Mouse (Mus musculus): ENCODE measurements around the gene Nkx2-5. TPM values are rescaled to one million over a fixed set of nuclear protein-coding genes. Genes with fewer than 3 reads are reported as not detected.

The Nkx2-5 gene
- total RNA-seq, 2 experiments from 2014 or later: not detected

DNA sequence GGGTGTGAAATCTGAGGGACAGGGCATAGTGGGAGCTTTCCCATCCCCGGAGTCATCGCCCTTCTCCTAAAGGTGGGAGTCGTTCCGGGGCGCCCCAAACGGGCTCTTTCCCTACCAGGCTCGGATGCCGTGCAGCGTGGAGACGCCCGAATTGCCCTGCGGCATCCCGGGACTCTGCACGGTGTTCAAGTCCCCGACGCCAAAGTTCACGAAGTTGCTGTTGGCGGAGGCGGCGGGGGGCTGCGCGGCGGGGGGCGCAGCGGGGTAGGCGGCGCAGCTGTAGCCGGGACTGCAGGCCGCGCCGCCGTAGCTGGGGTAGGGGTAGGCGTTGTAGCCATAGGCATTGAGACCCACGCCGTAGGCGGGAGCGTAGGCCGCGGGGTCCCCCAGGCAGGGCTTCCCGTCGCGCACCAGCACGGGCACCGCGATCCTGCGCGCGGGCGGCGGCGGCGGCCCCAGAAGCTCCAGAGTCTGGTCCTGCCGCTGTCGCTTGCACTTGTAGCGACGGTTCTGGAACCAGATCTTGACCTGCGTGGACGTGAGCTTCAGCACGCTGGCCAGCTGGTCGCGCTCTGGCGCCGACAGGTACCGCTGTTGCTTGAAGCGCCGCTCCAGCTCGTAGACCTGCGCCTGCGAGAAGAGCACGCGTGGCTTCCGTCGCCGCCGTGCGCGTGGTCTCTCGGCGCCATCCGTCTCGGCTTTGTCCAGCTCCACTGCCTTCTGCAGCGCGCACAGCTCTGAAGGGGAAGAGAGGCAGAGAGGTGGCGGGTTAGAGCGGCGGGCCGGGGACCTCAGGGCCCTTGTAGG, 5.7 kb downstream of the Nkx2-5 start:
- DNase-seq (ENCODE audit: low spot score in 2 of 2): no peak
- intact Hi-C loops (cut with DNase I): loop anchor here (2.0 kb wide), 1 partner anchor 14 kb away; no protein-coding TSS in a partner anchor

DNA sequence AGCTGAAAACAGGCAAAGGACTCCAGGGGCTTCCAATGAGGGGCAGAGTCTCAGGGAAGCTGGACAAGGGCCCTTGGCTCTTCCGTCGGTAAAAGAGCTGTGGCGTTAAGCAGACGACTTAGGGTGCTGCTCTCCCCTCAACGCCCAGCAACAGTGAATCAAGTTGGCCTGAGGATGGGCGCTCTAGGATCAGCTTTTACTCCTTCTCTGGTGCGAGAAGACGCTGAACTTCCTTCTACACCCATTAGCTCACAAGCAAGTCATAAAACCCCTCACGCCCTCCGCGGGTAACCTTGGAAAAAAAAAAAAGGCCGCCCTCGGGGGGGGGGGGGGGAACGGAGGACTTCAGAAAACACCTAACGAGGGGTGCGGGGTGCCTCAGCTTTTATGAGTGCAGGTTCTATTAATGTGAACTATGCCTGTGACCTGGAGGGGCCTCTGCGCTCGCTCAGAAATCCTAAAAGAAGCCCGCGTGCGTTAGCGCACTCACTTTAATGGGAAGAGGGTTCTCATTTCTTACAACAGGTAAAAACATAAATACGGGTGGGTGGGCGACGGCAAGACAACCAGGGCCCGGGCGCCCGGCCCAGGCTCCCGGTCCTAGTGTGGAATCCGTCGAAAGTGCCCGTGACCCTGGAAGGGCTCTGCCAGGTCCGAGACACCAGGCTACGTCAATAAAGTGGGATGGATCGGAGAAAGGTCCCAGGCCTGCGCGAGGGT, 6.5 kb downstream of the Nkx2-5 start:
- DNase-seq (ENCODE audit: low spot score in 2 of 2): no peak
- intact Hi-C loops (cut with DNase I): loop anchor here (2.0 kb wide), 1 partner anchor 14 kb away; no protein-coding TSS in a partner anchor

DNA sequence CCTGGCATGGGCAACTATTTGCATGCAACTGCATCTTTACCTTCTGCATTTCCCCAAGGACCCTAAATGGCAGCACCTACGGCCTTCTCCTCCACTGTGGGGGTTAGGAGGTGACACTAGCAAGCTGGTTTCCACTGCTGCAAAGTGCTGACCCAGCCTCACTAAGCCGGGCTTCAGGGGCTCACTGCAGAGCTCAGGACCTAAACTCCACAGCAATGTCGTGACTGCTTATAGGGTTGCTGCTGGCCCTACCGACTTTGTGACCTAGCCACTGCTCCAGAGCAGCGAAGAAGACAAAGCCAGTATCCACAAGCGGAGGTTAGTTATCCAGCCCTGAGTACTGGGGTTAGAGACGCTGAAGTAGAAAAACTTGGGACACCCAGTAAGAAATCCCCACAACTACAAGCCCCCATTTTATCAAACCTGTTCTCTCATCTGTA, 7.2 kb downstream of the Nkx2-5 start:
- intact Hi-C loops (cut with DNase I): no loop called here
- DNase-seq (ENCODE audit: low spot score in 2 of 2): no peak

DNA sequence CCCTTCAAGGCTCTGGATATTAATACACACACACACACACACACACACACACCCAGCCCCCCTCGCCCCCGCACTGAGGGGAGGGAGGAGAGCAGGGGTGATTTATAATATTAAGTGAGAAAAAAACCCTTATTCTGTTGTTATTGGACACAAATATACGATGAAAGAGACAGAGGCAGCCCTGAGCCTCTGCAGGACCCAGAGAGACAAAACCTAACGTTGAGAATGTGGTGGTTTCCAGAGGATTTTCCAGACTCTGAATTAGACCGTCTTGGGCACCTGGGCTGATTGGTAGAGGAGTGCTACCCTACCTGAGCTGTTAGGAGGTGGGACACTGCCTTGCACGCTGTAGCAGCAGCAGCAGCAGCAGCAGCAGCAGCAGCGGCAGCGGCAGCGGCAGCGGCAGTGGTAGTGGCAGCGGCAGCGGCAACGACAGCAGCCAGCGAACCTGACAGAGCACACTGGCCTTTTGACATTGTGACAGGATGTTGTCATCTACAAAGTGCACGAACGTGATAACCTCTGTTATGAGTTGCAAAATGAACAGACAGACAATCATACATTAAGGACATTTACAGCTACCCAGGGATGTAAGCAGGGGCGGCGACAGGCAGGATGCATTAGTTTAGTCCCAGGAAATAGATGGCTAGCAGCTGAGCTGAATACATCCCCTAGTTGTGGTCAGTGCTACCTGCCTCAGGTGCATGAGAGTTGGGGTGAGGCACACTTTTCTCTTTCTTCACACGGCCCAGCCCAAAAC, 7.8 kb downstream of the Nkx2-5 start:
- intact Hi-C loops (cut with DNase I): loop anchor here (1.0 kb wide), 1 partner anchor 20 kb away; no protein-coding TSS in a partner anchor
- no peak for DNase-seq (ENCODE audit: low spot score in 2 of 2)

DNA sequence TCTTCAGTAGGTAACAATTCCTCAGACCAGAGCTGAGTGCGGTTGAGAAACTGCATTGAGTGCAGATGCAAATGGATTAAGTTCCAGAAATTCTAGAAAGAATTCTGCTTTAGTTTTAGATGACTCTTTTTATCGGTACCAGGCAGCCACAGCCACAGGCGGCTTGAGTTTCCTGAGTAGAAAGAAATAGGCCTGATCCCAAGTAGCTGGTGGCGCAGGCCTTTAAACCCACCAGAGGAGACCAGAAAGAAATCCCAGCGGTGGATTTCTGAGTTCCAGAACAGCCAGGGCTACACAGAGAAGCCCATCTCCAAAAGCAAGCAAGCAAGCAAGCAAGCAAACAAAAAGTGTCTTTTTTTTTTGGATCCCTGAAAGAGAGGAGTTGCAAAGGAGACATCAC, 8.4 kb downstream of the Nkx2-5 start:
- DNase-seq (ENCODE audit: low spot score in 2 of 2): no peak
- intact Hi-C loops (cut with DNase I): loop anchor here (1.0 kb wide), 1 partner anchor 21 kb away; no protein-coding TSS in a partner anchor

DNA sequence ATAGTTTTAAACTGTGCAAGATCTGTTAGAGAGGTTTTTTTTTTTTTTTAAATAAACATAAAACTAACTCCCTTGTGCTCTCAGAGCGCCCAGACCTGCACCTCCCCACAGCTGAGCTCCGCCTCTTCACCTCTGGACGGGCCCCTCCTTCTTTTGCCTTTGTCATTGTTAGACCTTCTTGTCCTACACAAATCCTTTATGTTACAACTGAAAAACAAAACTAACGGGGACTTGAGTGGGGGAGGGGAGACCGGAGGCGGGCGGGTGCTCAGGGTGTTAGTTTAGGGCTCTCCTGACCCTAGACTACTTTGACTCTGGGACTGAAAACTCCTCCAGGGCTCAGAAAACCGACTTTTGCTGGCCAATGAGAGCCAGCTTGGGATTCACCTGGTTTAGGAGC, 8.9 kb downstream of the Nkx2-5 start:
- no peak for DNase-seq (ENCODE audit: low spot score in 2 of 2)
- intact Hi-C loops (cut with DNase I): loop anchor here (1.0 kb wide), 1 partner anchor 21 kb away; no protein-coding TSS in a partner anchor

DNA sequence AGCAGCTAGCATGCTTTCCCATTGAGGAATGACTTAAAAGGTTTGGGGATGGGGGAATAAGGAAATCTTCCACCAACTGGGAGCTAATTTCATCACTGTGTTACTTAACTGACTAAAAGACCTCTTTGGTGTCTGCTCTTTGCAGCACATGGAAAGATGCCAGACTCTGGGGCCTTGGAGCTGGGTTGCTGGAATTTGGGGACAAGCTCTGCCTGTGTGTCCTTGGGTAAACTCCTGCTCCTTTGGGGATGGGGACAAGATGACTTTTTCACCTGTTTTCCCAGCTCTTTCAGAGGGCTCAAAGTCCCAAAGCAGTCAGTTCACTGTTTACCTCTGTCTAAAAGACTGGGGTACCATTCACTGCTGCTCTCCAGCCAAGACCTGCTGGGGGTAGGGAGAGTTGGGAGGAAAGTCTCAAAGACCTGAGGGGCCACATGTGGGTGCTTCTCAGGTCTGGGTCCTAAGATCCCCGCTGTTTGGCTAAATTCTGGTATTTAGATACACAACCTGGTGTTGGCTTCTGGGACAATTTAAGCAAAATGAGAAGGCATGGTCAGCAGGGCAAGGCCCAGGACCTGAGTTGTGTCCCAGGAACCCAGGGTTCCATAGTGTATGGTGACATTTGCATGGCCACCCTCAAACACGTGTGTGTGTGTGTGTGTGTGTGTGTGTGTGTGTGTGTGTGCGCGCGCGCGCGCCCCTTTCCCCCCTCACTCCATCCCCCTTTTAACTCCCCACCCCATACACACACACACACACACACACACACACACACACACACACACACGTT, 9.6 kb downstream of the Nkx2-5 start:
- intact Hi-C loops (cut with DNase I): no loop called here

DNA sequence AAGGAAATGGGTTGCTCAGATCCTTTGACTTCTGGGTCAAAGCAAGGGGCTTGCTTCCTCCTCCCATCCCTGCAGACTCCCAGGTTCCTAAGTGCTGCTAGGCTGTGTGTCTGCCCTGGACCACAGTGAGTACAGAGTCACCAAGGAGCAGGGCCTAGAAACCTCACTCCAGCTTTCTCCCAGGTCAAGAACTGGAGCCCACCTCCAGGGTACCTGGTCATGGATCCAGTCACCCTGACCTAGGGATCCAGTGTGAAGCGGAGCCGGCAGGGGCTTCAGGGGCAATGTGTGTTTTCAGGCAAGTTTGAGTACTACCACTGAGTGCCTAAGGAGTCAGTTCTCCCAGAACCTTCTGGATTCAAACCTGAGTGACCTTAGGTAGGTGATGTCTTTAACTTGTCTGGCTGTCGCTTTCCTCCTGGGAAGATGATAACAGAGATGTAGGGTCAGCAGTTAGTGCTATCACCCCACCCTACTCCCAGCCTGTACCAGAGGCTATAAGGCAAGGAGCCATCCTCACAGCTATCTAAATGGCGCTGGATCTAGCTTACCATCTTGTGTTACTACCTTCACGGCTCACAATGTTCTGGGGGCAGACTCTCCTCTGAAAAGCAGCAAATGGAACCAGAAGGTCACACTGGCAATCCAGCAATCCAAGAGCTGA, 10.4 kb downstream of the Nkx2-5 start:
- no peak for DNase-seq (ENCODE audit: low spot score in 2 of 2)
- intact Hi-C loops (cut with DNase I): no loop called here

More for the DNA sequence above, 9.6 kb downstream of the Nkx2-5 start:
- DNase-seq (ENCODE audit: low spot score in 2 of 2): no peak

DNA sequence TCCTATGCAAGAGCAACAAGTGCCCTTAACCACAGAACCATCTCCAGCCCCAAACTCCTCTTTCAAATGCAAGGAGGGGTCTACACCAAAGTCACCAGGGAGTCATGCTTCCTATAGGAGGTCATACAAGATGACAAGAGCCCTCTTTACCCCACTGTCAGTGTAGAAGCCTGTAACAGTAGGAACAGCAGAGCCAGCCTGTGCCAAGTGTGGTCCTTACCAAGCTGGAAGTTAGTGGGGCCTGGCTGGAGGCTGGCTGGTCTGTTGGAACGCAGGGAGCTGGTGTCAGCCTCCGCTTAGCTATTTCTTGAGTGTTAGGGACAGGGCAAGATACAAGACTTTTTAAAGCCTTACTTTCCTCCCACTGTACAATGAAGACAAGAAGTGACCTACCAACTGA, 11.0 kb downstream of the Nkx2-5 start:
- DNase-seq (ENCODE audit: low spot score in 2 of 2): no peak
- intact Hi-C loops (cut with DNase I): no loop called here

DNA sequence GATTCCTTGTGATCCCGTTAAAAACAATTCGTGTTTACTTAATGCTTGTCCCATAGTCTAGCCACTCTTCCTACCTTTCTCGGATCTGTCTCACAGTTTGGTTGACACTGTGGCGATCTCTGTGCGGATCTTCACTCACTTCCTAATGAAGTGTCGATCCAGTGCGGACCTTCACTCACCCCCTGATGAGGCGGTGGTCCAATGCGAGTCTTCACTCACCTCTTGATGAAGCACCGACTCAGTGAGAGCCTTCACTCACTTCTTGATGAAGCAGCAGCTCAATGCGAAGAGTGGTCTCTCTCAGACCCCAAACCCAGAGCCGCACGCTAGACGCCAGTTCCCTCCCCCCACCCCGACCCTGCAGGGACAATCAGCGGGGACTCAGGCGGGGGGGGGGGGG, 18.7 kb downstream of the Nkx2-5 start:
- intact Hi-C loops (cut with DNase I): no loop called here
- DNase-seq (ENCODE audit: low spot score in 2 of 2): no peak

DNA sequence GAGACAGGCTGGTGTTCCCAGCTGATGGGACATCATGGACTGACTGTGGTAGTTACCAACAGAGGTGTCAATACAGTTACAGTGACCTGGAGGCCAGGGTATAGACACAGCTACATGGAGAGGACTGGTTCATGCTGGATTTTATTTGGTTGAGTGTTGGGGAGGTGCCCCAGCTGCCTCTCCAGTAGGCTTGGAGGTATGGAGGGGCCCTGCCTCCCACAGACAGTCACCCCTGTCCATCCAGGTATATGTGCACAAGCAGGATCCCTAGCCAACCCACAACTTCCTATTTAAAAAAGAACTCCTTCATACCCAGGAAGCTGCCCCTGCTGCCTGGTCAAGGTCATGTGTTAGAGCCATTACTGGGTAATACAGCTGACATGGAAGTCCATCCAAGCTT, 27.0 kb downstream of the Nkx2-5 start:
- no peak for DNase-seq (ENCODE audit: low spot score in 2 of 2)
- intact Hi-C loops (cut with DNase I): loop anchor here (10.0 kb wide), 1 partner anchor 57 kb away; no protein-coding TSS in a partner anchor

DNA sequence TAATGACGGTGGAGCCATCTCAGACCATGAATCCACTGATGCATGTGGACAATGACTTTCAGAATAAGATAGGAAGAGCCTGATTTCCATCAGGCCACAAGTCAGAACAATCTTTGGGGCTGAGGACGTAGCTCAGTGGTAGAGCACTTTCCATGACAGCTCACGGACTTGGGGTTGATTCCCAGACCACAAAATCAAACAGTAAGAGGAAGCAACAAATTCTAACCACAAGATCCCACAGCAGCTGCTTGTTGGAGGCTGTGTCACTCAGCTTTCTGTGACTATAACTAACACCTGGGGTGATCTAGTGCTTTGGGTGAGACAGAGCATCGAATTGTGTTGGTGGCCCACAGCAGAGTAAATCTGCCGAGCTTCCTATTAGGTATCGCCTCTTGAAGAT, 28.0 kb downstream of the Nkx2-5 start:
- intact Hi-C loops (cut with DNase I): loop anchor here (10.0 kb wide), 1 partner anchor 58 kb away; no protein-coding TSS in a partner anchor
- no peak for DNase-seq (ENCODE audit: low spot score in 2 of 2)

DNA sequence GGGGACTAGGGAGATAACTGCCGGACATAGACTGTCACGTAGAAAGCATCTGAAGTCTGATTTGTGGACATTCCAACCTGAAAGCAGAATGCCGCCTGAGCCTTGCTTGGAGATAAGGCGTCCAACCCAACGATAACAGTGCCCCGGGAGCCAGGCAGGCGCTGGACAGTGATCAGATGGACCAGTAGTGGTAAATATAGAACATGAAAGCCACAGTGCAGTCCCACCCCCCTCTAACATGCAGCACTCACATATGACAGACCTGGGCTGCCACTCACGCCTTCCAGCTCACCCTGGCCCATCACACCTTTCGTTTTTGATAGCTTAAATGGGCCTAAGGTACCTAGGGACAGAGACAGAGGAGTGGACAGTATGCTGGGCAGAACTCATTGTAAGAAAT, 31.3 kb downstream of the Nkx2-5 start:
- intact Hi-C loops (cut with DNase I): loop anchor here (10.0 kb wide), 1 partner anchor 61 kb away; no protein-coding TSS in a partner anchor
- no peak for DNase-seq (ENCODE audit: low spot score in 2 of 2)

DNA sequence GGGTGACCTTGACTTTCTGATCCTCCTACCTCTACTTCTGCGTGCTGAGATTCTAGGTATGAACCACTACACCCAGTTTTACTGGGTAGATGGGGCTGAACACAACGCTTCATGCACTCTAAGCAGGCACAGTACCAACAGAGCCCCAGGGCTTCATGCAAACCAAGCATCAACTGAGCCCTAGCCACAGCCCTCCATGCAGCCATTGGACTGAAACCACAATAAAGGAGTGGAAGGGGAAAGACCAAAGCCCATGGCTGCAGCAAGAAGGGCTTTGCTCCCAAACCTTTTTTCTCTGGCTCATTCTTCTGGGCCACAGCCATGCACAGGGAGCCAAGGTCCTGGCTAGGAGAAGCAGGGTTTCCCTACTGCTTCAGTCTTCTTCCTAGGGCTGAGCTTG, 32.2 kb downstream of the Nkx2-5 start:
- intact Hi-C loops (cut with DNase I): loop anchor here (10.0 kb wide), 1 partner anchor 62 kb away; no protein-coding TSS in a partner anchor
- DNase-seq (ENCODE audit: low spot score in 2 of 2): no peak

DNA sequence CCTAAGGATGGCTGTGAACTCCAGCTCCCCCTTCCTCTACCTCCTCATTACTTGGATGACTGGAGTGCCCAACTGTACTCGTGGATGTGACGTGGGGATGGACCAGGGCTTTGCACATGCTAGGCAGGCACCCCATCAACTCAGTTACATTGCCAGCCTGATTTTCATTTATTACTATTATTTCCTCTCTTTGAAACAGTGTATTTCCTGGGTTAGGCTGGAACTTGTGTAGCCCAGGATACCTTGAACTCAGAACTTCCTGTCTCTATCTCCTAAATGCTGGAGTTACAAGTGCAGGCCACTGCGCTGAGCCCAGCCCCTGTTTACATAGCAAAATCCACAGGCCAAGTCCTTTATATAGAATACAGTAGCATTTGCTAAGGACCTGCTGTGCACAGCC, 41.9 kb downstream of the Nkx2-5 start:
- intact Hi-C loops (cut with DNase I): no loop called here
- no peak for DNase-seq (ENCODE audit: low spot score in 2 of 2)

DNA sequence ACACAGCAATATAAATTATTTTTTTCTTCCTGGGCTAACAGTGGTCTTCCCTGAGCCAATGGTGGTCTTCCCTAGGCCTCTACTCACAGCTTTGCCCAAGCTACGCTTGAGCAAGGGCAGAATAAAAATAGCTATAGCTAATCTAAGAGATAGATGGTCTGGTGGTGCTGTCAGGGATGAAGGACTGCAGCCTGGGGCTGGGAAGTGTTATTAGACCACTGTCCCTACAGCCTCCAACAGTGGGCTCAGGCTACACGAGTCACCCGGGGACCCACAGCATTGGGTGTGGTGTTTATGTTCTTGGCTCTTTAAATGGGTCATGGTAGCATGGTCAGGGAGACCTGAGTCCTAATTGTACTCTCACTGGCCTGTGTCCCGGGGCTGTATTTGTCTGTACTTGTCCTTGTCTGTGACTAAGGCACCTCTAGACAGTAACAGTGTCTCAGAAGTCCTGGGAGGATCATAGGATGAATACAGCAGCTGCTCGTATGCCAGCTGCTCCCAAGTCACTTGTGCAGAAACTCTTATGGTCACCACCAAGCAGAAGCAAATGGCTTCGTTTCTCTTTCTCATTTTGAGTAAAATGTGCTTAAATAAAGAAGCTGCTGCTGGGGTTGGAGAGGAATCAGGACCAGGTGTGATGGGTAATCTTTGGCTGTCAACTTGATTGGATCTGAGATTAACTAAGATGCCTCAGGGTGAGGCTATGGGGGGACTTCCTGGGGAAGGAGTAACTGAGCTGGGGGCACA, 47.3 kb downstream of the Nkx2-5 start:
- intact Hi-C loops (cut with DNase I): no loop called here

DNA sequence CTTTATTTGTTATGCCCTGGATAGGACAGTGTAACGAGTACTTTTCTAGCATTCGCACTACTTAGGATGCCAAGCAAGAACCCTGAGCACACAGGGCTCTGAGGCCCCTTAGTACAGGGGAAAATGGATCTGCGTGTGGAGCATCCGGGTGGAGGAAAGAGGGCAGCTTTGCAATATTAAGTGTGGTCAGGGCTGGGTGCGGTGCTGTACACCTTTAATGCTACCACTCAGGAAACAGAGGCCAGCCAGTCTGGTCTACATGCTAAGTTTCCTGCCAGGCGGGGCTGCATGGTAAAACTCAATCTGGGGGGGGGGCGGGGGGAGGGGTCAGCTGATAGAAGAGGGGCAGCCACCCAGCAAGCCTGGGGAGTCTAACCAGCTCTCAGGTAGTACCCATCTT, 49.4 kb downstream of the Nkx2-5 start:
- intact Hi-C loops (cut with DNase I): no loop called here
- DNase-seq (ENCODE audit: low spot score in 2 of 2): no peak

More for the DNA sequence above, 47.3 kb downstream of the Nkx2-5 start:
- DNase-seq (ENCODE audit: low spot score in 2 of 2): no peak

DNA sequence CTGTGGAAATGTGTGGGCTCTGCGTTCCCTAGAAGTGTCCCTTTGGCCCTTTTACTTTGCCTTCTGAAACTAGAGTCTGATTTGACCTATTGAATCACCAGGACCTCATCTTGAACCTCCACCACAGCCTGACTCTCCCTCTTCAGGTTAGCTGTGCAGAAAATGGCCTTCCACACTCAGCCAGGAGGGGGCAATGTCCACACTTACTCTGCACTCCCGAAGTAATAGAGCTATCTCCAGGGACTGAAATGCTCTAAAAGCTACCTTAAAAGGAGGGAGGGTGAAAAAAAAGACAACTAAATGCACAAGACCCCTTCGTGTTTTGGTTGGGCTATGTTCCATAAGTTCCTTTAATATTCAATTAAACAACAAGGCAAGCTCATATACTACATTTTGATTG, 50.1 kb downstream of the Nkx2-5 start:
- peak; percentile 47 to 54 for DNase-seq (ENCODE audit: low spot score in 2 of 2)
- intact Hi-C loops (cut with DNase I): loop anchor here (1.0 kb wide), 1 partner anchor 92 kb away; no protein-coding TSS in a partner anchor
